Comparison of ENCODE assay signal across 8 mouse cellular contexts in the genomic region with DNA sequence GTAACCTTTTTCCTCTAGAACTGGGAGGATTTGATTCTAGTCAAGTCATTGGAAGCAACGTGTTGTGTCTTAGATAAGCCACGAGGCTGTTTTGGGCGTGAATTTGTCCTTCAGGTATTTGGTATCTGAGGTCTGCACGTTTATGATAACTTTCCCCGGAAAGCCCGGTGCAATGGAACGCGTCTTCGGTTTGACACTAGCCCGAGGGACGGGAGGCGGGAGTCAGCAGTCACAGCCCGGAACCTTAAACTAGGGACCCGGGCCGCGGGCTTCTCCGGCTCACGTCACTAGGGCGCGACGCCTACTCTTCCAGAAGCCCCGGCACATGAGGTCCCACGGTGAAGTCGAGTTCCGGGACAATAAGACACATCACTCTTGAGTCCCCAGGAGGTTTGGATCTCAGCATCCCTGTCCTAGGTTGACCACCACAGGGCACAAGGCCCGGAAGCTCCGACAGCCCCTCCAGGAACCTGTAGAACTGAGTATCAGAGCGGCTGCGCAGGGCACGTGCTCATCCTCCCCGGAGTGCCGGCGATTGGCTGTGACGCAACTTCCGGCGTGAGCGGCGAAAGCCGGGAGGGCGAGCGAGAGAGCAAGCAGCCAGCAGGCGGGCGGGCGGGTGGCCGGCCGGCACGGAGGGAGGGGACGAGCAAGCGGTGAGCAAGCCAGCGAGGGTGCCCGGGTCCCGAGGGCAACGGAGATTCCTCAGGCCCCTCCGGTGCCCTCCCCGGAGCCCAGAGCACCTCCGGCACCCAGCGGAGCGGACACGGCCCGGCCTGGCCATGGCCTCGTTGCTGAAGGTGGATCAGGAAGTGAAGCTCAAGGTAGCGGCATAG. TPM values are rescaled to one million over a fixed set of nuclear protein-coding genes. Genes with fewer than 3 reads are reported as not detected.
A peak's percentile ranks its signal among the peaks of the same experiment; 100 is the strongest.
DNase-seq lines count a peak whose midpoint lies in the region; ATAC-seq and TF ChIP-seq lines count a peak whose summit lies in the region.

A gene (plus strand): TSS at position 549 of the 836 bp plus-strand sequence.

- no peak for TF ChIP-seq CTCF in E14TG2a.4 (conservative IDR thresholded peaks at IDR 0.05; ENCODE audit: low read length)
- no peak for TF ChIP-seq CTCF in liver, postnatal 0 days (IDR thresholded peaks at IDR 0.05; ENCODE audit: low read depth)

- peaks cover 44% of the 10 kb centered on the region for H3K4me1 ChIP-seq in E14TG2a.4 (replicated peaks; ENCODE audit: low read depth, low read length)
- H3K4me1 ChIP-seq in forebrain, embryonic 13.5 days = peaks cover 17% of the 10 kb centered on the region
- peaks cover 24% of the 10 kb centered on the region for H3K4me1 ChIP-seq in liver, postnatal 0 days (ENCODE audit: insufficient read depth)
- peaks cover 11% of the 10 kb centered on the region; the same call in 1 of the 2 replicates for H3K4me1 ChIP-seq in neural tube, embryonic 14.5 days (ENCODE audit: control insufficient read depth, insufficient read depth, low read length)

- H3K36me3 ChIP-seq in E14TG2a.4 (ENCODE audit: insufficient read depth, low read length) = peaks cover 35% of the 10 kb centered on the region
- H3K36me3 ChIP-seq in forebrain, embryonic 13.5 days (ENCODE audit: poor library complexity, severe bottlenecking) = peaks cover 30% of the 10 kb centered on the region
- H3K36me3 ChIP-seq in liver, postnatal 0 days (replicated peaks; ENCODE audit: insufficient read depth, low read length) = peaks cover 34% of the 10 kb centered on the region
- peaks cover 15% of the 10 kb centered on the region for H3K36me3 ChIP-seq in neural tube, embryonic 14.5 days (ENCODE audit: control insufficient read depth, insufficient read depth, low read length)

- WGBS in forebrain, embryonic 13.5 days = under 1% methylated on average over 61 of the region's 62 CpGs
- WGBS in large intestine, adult 2 months = under 1% methylated on average over 62 of the region's 62 CpGs
- under 1% methylated on average over 59 of the region's 62 CpGs for WGBS in liver, postnatal 0 days (ENCODE audit: insufficient replicate concordance)
- under 1% methylated on average over 61 of the region's 62 CpGs for WGBS in neural tube, embryonic 14.5 days

- H3K9me3 ChIP-seq in E14TG2a.4 (ENCODE audit: low read length) = no peaks in the 10 kb centered on the region
- no peaks in the 10 kb centered on the region for H3K9me3 ChIP-seq in forebrain, embryonic 13.5 days (replicated peaks)
- H3K9me3 ChIP-seq in liver, postnatal 0 days (ENCODE audit: low read length) = no peaks in the 10 kb centered on the region
- H3K9me3 ChIP-seq in neural tube, embryonic 14.5 days (ENCODE audit: control insufficient read depth, low read length) = no peaks in the 10 kb centered on the region

- no peaks in the 10 kb centered on the region for H3K27me3 ChIP-seq in E14TG2a.4 (ENCODE audit: insufficient read depth, low read length)
- no peaks in the 10 kb centered on the region for H3K27me3 ChIP-seq in forebrain, embryonic 13.5 days
- no peaks in the 10 kb centered on the region for H3K27me3 ChIP-seq in liver, postnatal 0 days (ENCODE audit: insufficient read depth, low read length)
- no peaks in the 10 kb centered on the region for H3K27me3 ChIP-seq in neural tube, embryonic 14.5 days (ENCODE audit: control insufficient read depth, insufficient read depth, low read length)

- peak; percentile 94 for DNase-seq in c-Kit-positive CD71-positive TER-119-positive erythroid progenitor cells, embryonic 14.5 days (ENCODE audit: low spot score)
- DNase-seq in heart, postnatal 10 days = peak; percentile 95 to 96
- peak; percentile 84 for DNase-seq in large intestine, adult 2 months (ENCODE audit: low read depth, low spot score)
- DNase-seq in liver, postnatal 0 days = peak; percentile 95
- peak; percentile 93 for DNase-seq in testis, postnatal 10 days (ENCODE audit: low spot score)

- H3K9ac ChIP-seq in forebrain, embryonic 13.5 days = peak within 1 kb of the TSS; percentile 97
- H3K9ac ChIP-seq in liver, postnatal 0 days (replicated peaks) = peak within 1 kb of the TSS; percentile 91
- H3K9ac ChIP-seq in neural tube, embryonic 14.5 days (replicated peaks; ENCODE audit: low read depth, low read length) = peak within 1 kb of the TSS; percentile 90

- peak within 1 kb of the TSS; percentile 99 for H3K4me2 ChIP-seq in forebrain, embryonic 13.5 days
- peak within 1 kb of the TSS; percentile 85 for H3K4me2 ChIP-seq in liver, postnatal 0 days (ENCODE audit: low read depth, low read length)
- peak within 1 kb of the TSS; percentile 75 for H3K4me2 ChIP-seq in neural tube, embryonic 14.5 days (ENCODE audit: low read depth, low read length)

- H3K27ac ChIP-seq in forebrain, embryonic 13.5 days = peak within 1 kb of the TSS; percentile 44
- H3K27ac ChIP-seq in liver, postnatal 0 days (ENCODE audit: low read depth) = peak within 1 kb of the TSS; percentile 92
- H3K27ac ChIP-seq in neural tube, embryonic 14.5 days (ENCODE audit: low read depth, low read length) = peak within 1 kb of the TSS; percentile 80

- H3K4me3 ChIP-seq in E14TG2a.4 (replicated peaks; ENCODE audit: low read length) = peak within 1 kb of the TSS; percentile 98
- H3K4me3 ChIP-seq in forebrain, embryonic 13.5 days = peak within 1 kb of the TSS; percentile 98
- H3K4me3 ChIP-seq in liver, postnatal 0 days (ENCODE audit: low read depth, low read length) = peak within 1 kb of the TSS; percentile 79
- peak within 1 kb of the TSS; percentile 93 for H3K4me3 ChIP-seq in neural tube, embryonic 14.5 days (ENCODE audit: low read depth, low read length)

- peak; percentile 93 for ATAC-seq in forebrain, embryonic 13.5 days
- ATAC-seq in liver, postnatal 0 days = peak; percentile 92
- ATAC-seq in neural tube, embryonic 14.5 days (ENCODE audit: low read depth) = peak; percentile 93

- peak; percentile 100 for TF ChIP-seq EP300 in liver, postnatal 0 days (IDR thresholded peaks at IDR 0.05; ENCODE audit: low read depth)

- intact Hi-C loops in heart, postnatal 10 days (cut with DNase I) = no loop called here

RNA-seq across cellular contexts. Expression of the gene that starts here (rescaled TPM):
- 144 and 145 TPM in 2 replicates for polyA plus RNA-seq in forebrain, embryonic 13.5 days (2015; fragmentation: Nextera tagmentation; extraction: Ambion mirVana)
- 10 to 100 TPM; 74.9 to 90.0 TPM for total RNA-seq in heart, postnatal 10 days (2021)
- 52.4 and 56.6 TPM in 2 replicates for polyA plus RNA-seq in large intestine, adult 2 months (2012; rRNA removed)
- 78.4 and 78.8 TPM in 2 replicates for polyA plus RNA-seq in liver, postnatal 0 days (2015; fragmentation: Nextera tagmentation; extraction: Ambion mirVana)
- polyA plus RNA-seq in neural tube, embryonic 14.5 days (2014; fragmentation: Nextera tagmentation; extraction: Ambion mirVana) = 73.3 and 88.3 TPM in 2 replicates

Comparison
In these comparisons a context has a peak if more than half of its experiments do, and no peak if none do; other contexts are left out.
1. Peak in every context shown above with its lines: DNase-seq, ATAC-seq, H3K4me3 ChIP-seq and H3K27ac ChIP-seq.